Mouse (Mus musculus): ENCODE data around the gene Avpi1. TPM values are rescaled to one million over a fixed set of nuclear protein-coding genes. Genes with fewer than 3 reads are reported as not detected.

Gene Avpi1
- total RNA-seq (2023): 1 to 10 TPM; 6.5 to 6.9 TPM

GRCm38 (mm10) chr19:42128787-42129508 is at the start of gene Avpi1:
Avpi1 (minus strand) TSS chr19:42129059.

GRCm38 (mm10) chr19:42163764-42164163 is 34.9 kb upstream of the Avpi1 start, which contains the start of gene Zfyve27:
Zfyve27 (plus strand) TSS chr19:42163951.

GRCm38 (mm10) chr19:42147170-42147768 is 18.4 kb upstream of the Avpi1 start, which contains the start of gene Marveld1:
Marveld1 (plus strand) TSS chr19:42147400.

GRCm38 (mm10) chr19:42089748-42090595 is 38.9 kb downstream of the Avpi1 start, which contains the start of gene Pi4k2a:
Pi4k2a (plus strand) TSS chr19:42090470.

GRCm38 (mm10) chr19:42086166-42086565 is 42.7 kb downstream of the Avpi1 start, which contains the start of gene Morn4:
Morn4 (minus strand) TSS chr19:42086357.

Other genes starting within 250 kb of the Avpi1 start
- gene Rrp12, start 232.9 kb downstream of the Avpi1 start, total RNA-seq (2023): 10 to 100 TPM; 28.4 to 31.6 TPM
- gene Pgam1, start 217.1 kb downstream of the Avpi1 start, total RNA-seq (2023): 10 to 100 TPM; 54.0 to 58.5 TPM
- gene Exosc1, start 195.6 kb downstream of the Avpi1 start, total RNA-seq (2023): 10 to 100 TPM; 47.2 to 54.1 TPM
- gene Zdhhc16, start 195.6 kb downstream of the Avpi1 start, total RNA-seq (2023): 10 to 100 TPM; 38.3 to 47.9 TPM
- 100 to 1,000 TPM; 101 to 136 TPM for gene Mms19, start 147.9 kb downstream of the Avpi1 start, total RNA-seq (2023)
- 1 to 10 TPM; 8.2 to 9.1 TPM for gene Ubtd1, start 147.3 kb downstream of the Avpi1 start, total RNA-seq (2023)
- not detected for gene Ankrd2, start 93.1 kb downstream of the Avpi1 start, total RNA-seq (2023)
- gene Hoga1, start 83.4 kb downstream of the Avpi1 start, total RNA-seq (2023): under 1 TPM in 1 of 2 experiments, not detected in 1; 0.32 TPM
- gene 4933411K16Rik, start 76.8 kb downstream of the Avpi1 start, total RNA-seq (2023): not detected
- gene Morn4, start 42.7 kb downstream of the Avpi1 start, total RNA-seq (2023): under 1 TPM in 1 of 2 experiments, not detected in 1; 0.29 TPM
- gene Pi4k2a, start 38.6 kb downstream of the Avpi1 start, total RNA-seq (2023): 10 to 100 TPM; 40.9 to 47.4 TPM
- 10 to 100 TPM; 14.6 to 15.8 TPM for gene Marveld1, start 18.3 kb upstream of the Avpi1 start, total RNA-seq (2023)
- 10 to 100 TPM; 71.5 to 75.2 TPM for gene Zfyve27, start 34.9 kb upstream of the Avpi1 start, total RNA-seq (2023)
- not detected for gene Sfrp5, start 73.2 kb upstream of the Avpi1 start, total RNA-seq (2023)
- not detected for gene Golga7b, start 118.5 kb upstream of the Avpi1 start, total RNA-seq (2023)

Data from T-cell, adult 66 days (primary cell).